Mouse (Mus musculus): ENCODE measurements around the gene Sgcd.

- TF ChIP-seq CTCF (conservative IDR thresholded peaks at IDR 0.05 in 1 of 2, IDR thresholded peaks at IDR 0.05 in 1 of 2; ENCODE audit: low read depth in 2 of 2, low read length in 2 of 2) (no peak), HCFC1 (IDR thresholded peaks at IDR 0.05; ENCODE audit: low read depth, low read length) (no peak), ZNF384 (IDR thresholded peaks at IDR 0.05; ENCODE audit: low read depth, low read length) (no peak), MAZ (IDR thresholded peaks at IDR 0.05; ENCODE audit: low read depth, low read length) (no peak), NELFE (IDR thresholded peaks at IDR 0.05; ENCODE audit: low read depth, low read length) (no peak)
These were observed 833.8 kb downstream of the Sgcd start for GRCm38 (mm10) chr11:47154837-47155430.
